Mouse (Mus musculus): ENCODE results near the gene Zdhhc5. TPM values are rescaled to one million over a fixed set of nuclear protein-coding genes. Genes with fewer than 3 reads are reported as not detected.

The Zdhhc5 gene
- polyA plus RNA-seq, 1 experiment = 59.6 TPM

- 67% methylated on average over 7 of the region's 7 CpGs for WGBS
- no peaks in the 10 kb centered on the region for H3K36me3 ChIP-seq (ENCODE audit: control insufficient read depth, insufficient read depth, low read length)
- DNase-seq = no peak
- peak overlapping the region; percentile 96 for H3K27ac ChIP-seq (ENCODE audit: insufficient read depth, low read depth, low read length)
- H3K4me3 ChIP-seq (ENCODE audit: insufficient read depth, low read depth, low read length) = no peak overlapping the region
- H3K4me1 ChIP-seq (ENCODE audit: control insufficient read depth, insufficient read depth, low read length) = peaks cover 17% of the 10 kb centered on the region; the same call in 1 of the 2 replicates
- no peaks in the 10 kb centered on the region for H3K27me3 ChIP-seq (replicated peaks; ENCODE audit: control insufficient read depth, insufficient read depth, low read length)
- TF ChIP-seq POLR2A (IDR thresholded peaks at IDR 0.05; ENCODE audit: low read depth, low read length) (no peak), CTCF (conservative IDR thresholded peaks at IDR 0.05; ENCODE audit: insufficient read depth, insufficient read length, low read depth, low read length) (no peak)
Observed at GRCm38 (mm10) chr2:84757026-84757682, 42.2 kb upstream of the Zdhhc5 start.

GRCm38 (mm10) chr2:84756245-84756644, 41.3 kb upstream of the Zdhhc5 start:
- Histone ChIP-seq H3K4me1 (ENCODE audit: control insufficient read depth, insufficient read depth, low read length) (peaks cover 17% of the 10 kb centered on the region; the same call in 1 of the 2 replicates), H3K36me3 (ENCODE audit: control insufficient read depth, insufficient read depth, low read length) (no peaks in the 10 kb centered on the region), H3K27ac (ENCODE audit: insufficient read depth, low read depth, low read length) (peak overlapping the region; percentile 96), H3K27me3 (replicated peaks; ENCODE audit: control insufficient read depth, insufficient read depth, low read length) (no peaks in the 10 kb centered on the region), H3K4me3 (ENCODE audit: insufficient read depth, low read depth, low read length) (no peak overlapping the region)
- 56% methylated on average over 5 of the region's 5 CpGs for whole genome bisulfite sequencing
- TF ChIP-seq POLR2A (IDR thresholded peaks at IDR 0.05; ENCODE audit: low read depth, low read length) (no peak), CTCF (conservative IDR thresholded peaks at IDR 0.05; ENCODE audit: insufficient read depth, insufficient read length, low read depth, low read length) (no peak)
- peak; percentile 89 for DNase-seq

GRCm38 (mm10) chr2:84750115-84750514, 35.1 kb upstream of the Zdhhc5 start:
- WGBS = 57% methylated on average over 6 of the region's 6 CpGs
- H3K36me3 ChIP-seq (ENCODE audit: control insufficient read depth, insufficient read depth, low read length) = no peaks in the 10 kb centered on the region
- no peak for DNase-seq
- no peaks in the 10 kb centered on the region for H3K4me1 ChIP-seq (ENCODE audit: control insufficient read depth, insufficient read depth, low read length)
- H3K4me3 ChIP-seq (ENCODE audit: insufficient read depth, low read depth, low read length) = no peak overlapping the region
- H3K27me3 ChIP-seq (replicated peaks; ENCODE audit: control insufficient read depth, insufficient read depth, low read length) = no peaks in the 10 kb centered on the region
- H3K27ac ChIP-seq (ENCODE audit: insufficient read depth, low read depth, low read length) = no peak overlapping the region
- TF ChIP-seq CTCF (conservative IDR thresholded peaks at IDR 0.05; ENCODE audit: insufficient read depth, insufficient read length, low read depth, low read length) = no peak

- TF ChIP-seq CTCF (conservative IDR thresholded peaks at IDR 0.05; ENCODE audit: insufficient read depth, insufficient read length, low read depth, low read length) (no peak), POLR2A (IDR thresholded peaks at IDR 0.05; ENCODE audit: low read depth, low read length) (no peak)
- peak overlapping the region; percentile 11; the same call in 1 of the 2 replicates for H3K27ac ChIP-seq (ENCODE audit: insufficient read depth, low read depth, low read length)
- DNase-seq = no peak
- no peaks in the 10 kb centered on the region for H3K36me3 ChIP-seq (ENCODE audit: control insufficient read depth, insufficient read depth, low read length)
- peaks cover 3% of the 10 kb centered on the region; the same call in 1 of the 2 replicates for H3K4me1 ChIP-seq (ENCODE audit: control insufficient read depth, insufficient read depth, low read length)
- peak overlapping the region; percentile 71 for H3K4me3 ChIP-seq (ENCODE audit: insufficient read depth, low read depth, low read length)
- no peaks in the 10 kb centered on the region for H3K27me3 ChIP-seq (replicated peaks; ENCODE audit: control insufficient read depth, insufficient read depth, low read length)
- WGBS = 8% methylated on average over 10 of the region's 10 CpGs
Observed at GRCm38 (mm10) chr2:84744126-84744525, 29.1 kb upstream of the Zdhhc5 start.

DNA sequence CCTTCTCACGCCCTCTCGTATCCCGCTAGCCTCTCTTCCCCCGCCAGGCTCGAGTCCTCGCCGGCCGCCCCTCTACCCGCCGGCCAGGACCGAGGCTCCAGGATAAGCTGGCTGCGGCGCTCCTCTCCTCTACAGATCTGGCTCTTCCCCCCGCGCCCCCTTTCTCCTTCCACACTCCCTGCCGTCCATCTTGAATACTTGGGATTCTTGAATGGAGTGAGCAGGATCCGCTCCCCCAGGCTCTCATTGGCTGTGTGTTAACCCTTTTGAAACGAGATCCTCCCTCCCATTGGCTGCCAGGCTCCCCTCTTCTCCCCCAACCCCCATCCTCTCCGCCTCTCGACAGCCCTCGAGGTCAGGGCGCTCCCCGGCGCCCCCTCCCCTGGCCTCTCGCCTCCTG, 28.6 kb upstream of the Zdhhc5 start, which contains the start of gene Gm19426:
Gene Gm19426 (minus strand): TSS at position 95 of the 400 bp plus-strand sequence.
- under 1% methylated on average over 25 of the region's 25 CpGs for WGBS
- Histone ChIP-seq H3K27ac (ENCODE audit: insufficient read depth, low read depth, low read length) (peak within 1 kb of the TSS; percentile 51), H3K36me3 (ENCODE audit: control insufficient read depth, insufficient read depth, low read length) (no peaks in the 10 kb centered on the region), H3K4me3 (ENCODE audit: insufficient read depth, low read depth, low read length) (peak within 1 kb of the TSS; percentile 71), H3K27me3 (replicated peaks; ENCODE audit: control insufficient read depth, insufficient read depth, low read length) (no peaks in the 10 kb centered on the region), H3K4me1 (ENCODE audit: control insufficient read depth, insufficient read depth, low read length) (peaks cover 3% of the 10 kb centered on the region; the same call in 1 of the 2 replicates)
- DNase-seq = peak; percentile 90
- TF ChIP-seq CTCF (conservative IDR thresholded peaks at IDR 0.05; ENCODE audit: insufficient read depth, insufficient read length, low read depth, low read length) (no peak), POLR2A (IDR thresholded peaks at IDR 0.05; ENCODE audit: low read depth, low read length) (no peak)

DNA sequence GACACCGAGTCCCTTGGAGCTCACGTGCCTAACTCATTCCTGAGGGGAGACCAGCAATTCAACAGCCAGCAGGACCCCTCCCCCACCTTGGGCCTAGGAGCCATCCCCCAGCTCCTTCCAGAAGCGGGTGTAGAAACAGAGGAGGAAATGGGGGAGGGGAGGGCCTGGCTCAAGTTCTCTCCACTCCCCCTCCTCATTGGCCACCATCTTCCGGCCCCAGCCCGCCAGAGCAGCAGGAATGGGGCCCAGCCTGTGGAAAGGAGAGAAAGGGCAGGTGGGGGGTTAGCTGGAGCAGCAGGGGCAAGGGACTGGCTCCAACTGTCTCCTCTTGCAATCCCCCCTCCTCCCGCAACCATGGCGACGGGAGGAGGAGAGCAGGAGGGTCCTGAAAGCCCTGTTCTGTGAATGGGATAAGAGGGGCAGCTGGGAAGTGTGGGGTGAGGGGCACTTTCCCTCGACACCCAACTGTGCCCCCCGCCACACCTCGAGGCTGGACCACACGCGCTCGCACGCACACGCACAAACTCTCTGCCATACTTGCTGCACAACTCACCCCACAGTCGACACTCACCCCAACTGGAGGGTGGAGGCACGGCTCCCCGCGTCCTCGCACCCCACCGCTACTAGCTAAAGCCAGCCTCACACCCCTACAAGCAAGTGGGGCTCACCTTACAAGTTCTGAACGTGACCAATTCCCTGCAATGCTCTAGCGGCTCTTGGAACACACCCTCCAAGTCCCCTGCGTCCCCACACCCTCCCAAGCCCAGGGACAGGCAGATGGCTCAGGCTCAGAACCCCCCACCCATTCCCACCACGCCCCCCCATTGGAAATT, 27.7 kb upstream of the Zdhhc5 start:
- Histone ChIP-seq H3K4me1 (ENCODE audit: control insufficient read depth, insufficient read depth, low read length) (peaks cover 3% of the 10 kb centered on the region; the same call in 1 of the 2 replicates), H3K4me3 (ENCODE audit: insufficient read depth, low read depth, low read length) (peak overlapping the region; percentile 71), H3K27me3 (replicated peaks; ENCODE audit: control insufficient read depth, insufficient read depth, low read length) (no peaks in the 10 kb centered on the region), H3K36me3 (ENCODE audit: control insufficient read depth, insufficient read depth, low read length) (no peaks in the 10 kb centered on the region), H3K27ac (ENCODE audit: insufficient read depth, low read depth, low read length) (no peak overlapping the region)
- DNase-seq = no peak
- no peak for TF ChIP-seq POLR2A (IDR thresholded peaks at IDR 0.05; ENCODE audit: low read depth, low read length)
- 11% methylated on average over 26 of the region's 26 CpGs for WGBS

DNA sequence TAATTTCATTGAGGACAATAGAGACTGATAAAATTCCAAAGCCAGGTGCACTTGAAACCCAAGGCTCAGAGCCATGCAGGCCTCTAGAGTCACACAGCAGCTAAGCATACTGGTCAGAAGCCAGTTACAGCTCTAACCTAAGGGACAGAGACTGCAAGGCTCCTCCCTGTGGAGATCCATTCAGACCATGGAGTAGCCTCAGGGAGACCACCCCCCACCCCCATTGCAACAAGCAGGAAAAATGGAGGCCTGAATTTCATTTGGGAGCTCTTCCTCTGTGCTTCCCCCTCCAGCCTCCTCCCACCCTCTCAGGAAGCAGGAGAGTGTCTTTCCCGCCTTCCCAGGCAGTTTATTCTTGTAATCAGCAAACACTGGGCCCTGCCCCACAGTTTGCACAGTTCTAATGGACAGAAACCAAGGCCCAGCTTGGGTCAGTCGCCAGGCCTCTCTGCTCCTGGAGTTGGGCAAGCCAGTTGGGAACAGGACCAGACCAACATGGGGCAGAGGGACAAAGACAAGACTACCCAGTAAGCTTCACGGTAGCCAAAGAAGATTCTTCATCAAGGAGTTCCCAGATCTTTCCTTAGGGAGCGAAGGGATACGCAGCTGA, 27.0 kb upstream of the Zdhhc5 start:
- no peaks in the 10 kb centered on the region for H3K27me3 ChIP-seq (replicated peaks; ENCODE audit: control insufficient read depth, insufficient read depth, low read length)
- H3K27ac ChIP-seq (ENCODE audit: insufficient read depth, low read depth, low read length) = no peak overlapping the region
- peak overlapping the region; percentile 71; the same call in 1 of the 2 replicates for H3K4me3 ChIP-seq (ENCODE audit: insufficient read depth, low read depth, low read length)
- no peaks in the 10 kb centered on the region for H3K36me3 ChIP-seq (ENCODE audit: control insufficient read depth, insufficient read depth, low read length)
- DNase-seq = no peak
- 55% methylated on average over 5 of the region's 5 CpGs for WGBS
- TF ChIP-seq POLR2A (IDR thresholded peaks at IDR 0.05; ENCODE audit: low read depth, low read length) = no peak
- TF ChIP-seq CTCF (conservative IDR thresholded peaks at IDR 0.05; ENCODE audit: insufficient read depth, insufficient read length, low read depth, low read length) = no peak
- peaks cover 3% of the 10 kb centered on the region; the same call in 1 of the 2 replicates for H3K4me1 ChIP-seq (ENCODE audit: control insufficient read depth, insufficient read depth, low read length)
